Mouse (Mus musculus) thymus, adult 2 months (tissue): Measurements from ENCODE around the gene D2hgdh.

ENCODE experiments used
- CTCF ChIP-seq: fragments of 200-500 bp; IDR thresholded peaks from 2 replicates; pipeline ENCODE4 v1.5.1; 2012; ENCODE audit warnings: mild to moderate bottlenecking, control low read depth, low read length, moderate library complexity, borderline replicate concordance; ENCODE audit not compliant: control insufficient read depth, poor library complexity, insufficient read depth; ENCODE audit errors: extremely low read depth
- POLR2A ChIP-seq: fragments of 200-500 bp; IDR thresholded peaks from 2 replicates; pipeline ENCODE4 v1.6.1; 2012; ENCODE audit warnings: mild to moderate bottlenecking, low read length, control low read depth, moderate library complexity; ENCODE audit not compliant: control insufficient read depth, poor library complexity, insufficient read depth; ENCODE audit errors: extremely low read depth

DNA sequence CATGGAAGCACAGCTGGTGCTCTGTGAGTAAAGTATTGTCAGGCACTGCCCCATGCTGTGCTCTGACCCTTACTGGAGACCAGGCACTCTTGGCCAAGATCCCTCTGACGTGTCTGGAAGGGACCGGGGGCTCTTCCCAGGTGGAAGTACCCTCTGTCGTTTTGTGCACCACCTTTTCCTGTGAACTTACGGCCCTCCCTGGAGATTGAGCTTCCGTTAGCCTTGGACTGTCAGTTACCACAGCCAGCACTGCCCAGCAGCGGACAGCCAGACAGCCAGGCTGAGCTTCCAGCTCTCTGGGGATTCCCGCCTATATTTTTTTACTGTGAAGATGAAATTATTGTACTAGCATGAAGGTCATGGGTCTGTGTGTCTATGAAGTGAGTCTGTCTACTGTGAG lies 6.0 kb upstream of the D2hgdh start:
- no peak for TF ChIP-seq CTCF
- no peak for TF ChIP-seq POLR2A
